Mouse (Mus musculus) forebrain, embryonic 14.5 days (tissue): ENCODE results near the gene Abi3bp. TPM values are rescaled to one million over a fixed set of nuclear protein-coding genes. Genes with fewer than 3 reads are reported as not detected.

Experiments used
- ATAC-seq: fragments of 200-750 bp; cut with Nextera tagmentation; 2 replicates; pipeline ENCODE4 v1.8.0; 2017; ENCODE audit warnings: mild to moderate bottlenecking, moderate library complexity
- DNase-seq: peaks from one replicate; pipeline ENCODE4 v3.0.0-alpha.2; 2015; ENCODE audit warnings: low spot score
- H3K27ac ChIP-seq: fragments of 300-500 bp; sonication (generic); 2 replicates; pipeline ENCODE4 v1.5.1; 2014; ENCODE audit warnings: low read depth, mild to moderate bottlenecking, control low read depth, low read length, moderate library complexity
- H3K27me3 ChIP-seq: fragments of 300-500 bp; sonication (generic); replicated peaks from 2 replicates; pipeline ENCODE4 v1.6.1; 2014; ENCODE audit warnings: low read length, control low read depth, mixed read lengths; ENCODE audit not compliant: control insufficient read depth, insufficient read depth
- H3K36me3 ChIP-seq: fragments of 300-500 bp; sonication (generic); 2 replicates; pipeline ENCODE4 v1.6.1; 2014; ENCODE audit warnings: low read length, control low read depth; ENCODE audit not compliant: control insufficient read depth, insufficient read depth
- H3K4me1 ChIP-seq: fragments of 300-500 bp; sonication (generic); 2 replicates; pipeline ENCODE4 v1.6.1; 2014; ENCODE audit warnings: antibody characterized with exemption, low read length, control low read depth; ENCODE audit not compliant: control insufficient read depth, insufficient read depth
- H3K4me2 ChIP-seq: fragments of 300-500 bp; sonication (generic); 2 replicates; pipeline ENCODE4 v1.6.1; 2014; ENCODE audit warnings: mild to moderate bottlenecking, control low read depth, low read length
- H3K4me3 ChIP-seq: fragments of 300-500 bp; sonication (generic); 2 replicates; pipeline ENCODE4 v1.5.1; 2014; ENCODE audit warnings: low read depth, low read length, control low read depth
- H3K9ac ChIP-seq: fragments of 300-500 bp; sonication (generic); 2 replicates; pipeline ENCODE4 v1.6.1; 2014; ENCODE audit warnings: mild to moderate bottlenecking, low read length, control low read depth, moderate library complexity
- H3K9me3 ChIP-seq: fragments of 300-500 bp; sonication (generic); replicated peaks from 2 replicates; pipeline ENCODE4 v1.6.1; 2016; ENCODE audit warnings: low read length, control low read depth, mixed read lengths; ENCODE audit not compliant: control insufficient read depth
- WGBS: fragments of 180-500 bp; shearing (Covaris S2); extraction: QIAGEN DNeasy Blood & Tissue Kit; methylation state at CpG from one replicate; pipeline ENCODE4 v1.1.7; 2014; 5-methylcytosine and 5-hydroxymethylcytosine counted together
- polyA plus RNA-seq: library from polyadenylated mRNA; unstranded; fragments of >200 nt; fragmentation: Nextera tagmentation; extraction: Ambion mirVana; gene quantifications from 2 replicates; pipeline ENCODE4 v1.2.1, GENCODE M21; 2014

Abi3bp gene
- polyA plus RNA-seq, 1 experiment from 2014 or later: 0.18 TPM

- Histone ChIP-seq H3K4me3 (no peak overlapping the region), H3K27ac (no peak overlapping the region), H3K9ac (no peak overlapping the region), H3K4me2 (no peak overlapping the region), H3K9me3 (no peaks in the 10 kb centered on the region), H3K36me3 (peaks cover 50% of the 10 kb centered on the region), H3K4me1 (no peaks in the 10 kb centered on the region), H3K27me3 (no peaks in the 10 kb centered on the region)
- no peak for DNase-seq
- no peak for ATAC-seq
- WGBS: 78% methylated on average over 7 of the region's 7 CpGs
Measured at GRCm38 (mm10) chr16:56690715-56691114, 213.0 kb downstream of the Abi3bp start.

DNA sequence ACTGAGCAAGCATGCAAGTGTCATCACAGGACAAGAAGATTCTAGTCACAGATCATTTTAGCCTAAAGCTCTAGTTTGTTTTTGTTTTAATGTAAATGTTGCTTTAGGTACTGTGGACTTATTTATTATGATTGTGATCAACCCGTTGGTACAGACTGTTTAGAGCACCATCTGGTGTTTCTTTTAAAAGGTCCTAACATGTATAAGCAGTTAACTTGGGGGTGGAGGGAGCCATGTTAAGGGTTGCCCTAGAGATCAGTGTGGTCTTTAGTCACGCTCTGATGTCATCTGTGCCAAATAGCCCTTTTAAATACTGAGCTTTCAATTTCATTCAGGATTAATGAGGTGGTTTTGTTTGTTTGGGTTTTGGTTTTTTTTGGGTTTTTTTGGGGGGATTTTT, 218.8 kb downstream of the Abi3bp start:
- no peaks in the 10 kb centered on the region for H3K9me3 ChIP-seq
- peaks cover 59% of the 10 kb centered on the region for H3K36me3 ChIP-seq
- H3K9ac ChIP-seq: no peak overlapping the region
- H3K4me1 ChIP-seq: no peaks in the 10 kb centered on the region
- no peak overlapping the region for H3K4me2 ChIP-seq
- no peaks in the 10 kb centered on the region for H3K27me3 ChIP-seq
- no peak overlapping the region for H3K4me3 ChIP-seq
- 66% methylated on average over 2 of the region's 2 CpGs for WGBS
- no peak overlapping the region for H3K27ac ChIP-seq
- no peak for ATAC-seq
- DNase-seq: no peak

GRCm38 (mm10) chr16:56700898-56701297, 223.2 kb downstream of the Abi3bp start:
- H3K36me3 ChIP-seq: peaks cover 54% of the 10 kb centered on the region
- WGBS: 92% methylated on average over 3 of the region's 3 CpGs
- no peak for ATAC-seq
- H3K4me1 ChIP-seq: no peaks in the 10 kb centered on the region
- H3K4me3 ChIP-seq: no peak overlapping the region
- no peak overlapping the region for H3K4me2 ChIP-seq
- no peak overlapping the region for H3K9ac ChIP-seq
- H3K27me3 ChIP-seq: no peaks in the 10 kb centered on the region
- no peaks in the 10 kb centered on the region for H3K9me3 ChIP-seq
- no peak for DNase-seq
- no peak overlapping the region for H3K27ac ChIP-seq

DNA sequence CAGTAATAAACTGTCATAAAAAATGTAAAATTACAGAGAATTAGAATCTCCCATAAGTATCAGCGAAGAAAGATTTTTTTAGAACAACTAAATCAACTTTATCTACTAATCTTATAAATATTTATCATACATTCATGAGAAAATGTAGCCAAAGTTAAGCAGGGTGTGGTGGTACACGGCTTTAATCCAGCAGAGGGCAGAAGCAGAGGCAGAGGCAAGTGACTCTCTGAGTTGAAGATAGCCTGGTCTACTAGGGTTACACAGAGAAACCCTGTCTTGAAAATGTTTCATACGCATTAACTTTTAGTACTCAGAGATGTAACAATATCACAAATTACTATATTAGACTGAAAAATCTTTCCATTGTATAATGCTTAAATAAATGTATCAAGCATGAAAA, 228.1 kb downstream of the Abi3bp start:
- H3K9me3 ChIP-seq: no peaks in the 10 kb centered on the region
- H3K4me1 ChIP-seq: no peaks in the 10 kb centered on the region
- no peak overlapping the region for H3K4me2 ChIP-seq
- no peak for DNase-seq
- H3K27ac ChIP-seq: no peak overlapping the region
- WGBS: 88% methylated on average over 3 of the region's 3 CpGs
- no peak overlapping the region for H3K9ac ChIP-seq
- no peaks in the 10 kb centered on the region for H3K27me3 ChIP-seq
- H3K4me3 ChIP-seq: no peak overlapping the region
- ATAC-seq: no peak
- peaks cover 54% of the 10 kb centered on the region for H3K36me3 ChIP-seq

DNA sequence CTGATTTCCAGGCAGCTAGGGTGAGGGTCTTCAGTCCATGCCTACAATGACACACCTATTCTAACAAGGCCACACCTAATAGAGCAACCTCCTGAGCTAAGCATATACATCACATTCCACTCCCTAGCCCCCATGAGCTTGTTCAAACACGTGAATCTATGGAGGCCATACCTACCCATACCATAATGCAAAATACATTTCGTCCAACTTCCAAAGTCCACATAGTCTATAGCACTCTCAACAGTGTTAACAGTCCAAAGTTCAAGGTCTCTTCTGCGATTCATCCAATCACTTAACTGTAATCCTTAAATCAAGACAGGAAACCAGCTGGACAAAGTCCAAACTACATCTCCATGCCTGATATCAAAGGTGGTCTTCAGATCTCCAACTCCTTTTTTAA, 232.4 kb downstream of the Abi3bp start:
- peaks cover 50% of the 10 kb centered on the region for H3K36me3 ChIP-seq
- no peak for DNase-seq
- no peak overlapping the region for H3K27ac ChIP-seq
- no peak overlapping the region for H3K4me3 ChIP-seq
- H3K4me2 ChIP-seq: no peak overlapping the region
- H3K9ac ChIP-seq: no peak overlapping the region
- ATAC-seq: no peak
- no peaks in the 10 kb centered on the region for H3K9me3 ChIP-seq
- WGBS: 97% methylated on average over 3 of the region's 3 CpGs
- no peaks in the 10 kb centered on the region; the same call in 1 of the 2 replicates for H3K4me1 ChIP-seq
- H3K27me3 ChIP-seq: no peaks in the 10 kb centered on the region

DNA sequence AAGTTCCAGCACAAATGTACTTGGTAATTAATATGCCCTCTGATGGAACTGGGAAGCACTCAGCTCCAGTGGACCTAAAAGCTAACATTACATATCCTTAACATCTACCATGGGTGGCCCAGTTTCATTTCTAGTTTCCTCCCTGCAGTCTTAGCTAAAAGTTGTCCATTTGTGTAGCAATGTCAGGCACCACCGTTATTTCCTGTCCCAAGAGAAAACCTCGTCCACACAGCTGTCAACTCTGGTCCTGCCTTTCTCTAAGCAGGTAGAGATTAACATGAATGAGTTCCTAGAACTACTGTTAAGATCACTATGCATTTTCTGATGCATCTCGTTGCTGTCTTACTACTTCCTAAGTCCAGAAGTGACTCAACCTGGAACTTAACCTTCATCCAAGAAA, 237.9 kb downstream of the Abi3bp start:
- Histone ChIP-seq H3K36me3 (peaks cover 18% of the 10 kb centered on the region), H3K27me3 (no peaks in the 10 kb centered on the region), H3K4me3 (peak overlapping the region; percentile 68; the same call in 1 of the 2 replicates), H3K4me1 (peaks cover 12% of the 10 kb centered on the region), H3K9me3 (no peaks in the 10 kb centered on the region), H3K4me2 (peak overlapping the region; percentile 64), H3K9ac (no peak overlapping the region), H3K27ac (no peak overlapping the region)
- DNase-seq (no peak), ATAC-seq (no peak)
- 77% methylated on average over 3 of the region's 3 CpGs for WGBS

GRCm38 (mm10) chr16:56716557-56717179, 239.0 kb downstream of the Abi3bp start:
- Histone ChIP-seq H3K9me3 (no peaks in the 10 kb centered on the region), H3K4me3 (peak overlapping the region; percentile 68), H3K27ac (peak overlapping the region; percentile 97), H3K36me3 (peaks cover 8% of the 10 kb centered on the region), H3K4me2 (peak overlapping the region; percentile 64), H3K4me1 (peaks cover 12% of the 10 kb centered on the region), H3K27me3 (no peaks in the 10 kb centered on the region), H3K9ac (peak overlapping the region; percentile 88)
- DNase-seq: peak; percentile 19
- under 1% methylated on average over 36 of the region's 38 CpGs for WGBS
- peak; percentile 65 for ATAC-seq

DNA sequence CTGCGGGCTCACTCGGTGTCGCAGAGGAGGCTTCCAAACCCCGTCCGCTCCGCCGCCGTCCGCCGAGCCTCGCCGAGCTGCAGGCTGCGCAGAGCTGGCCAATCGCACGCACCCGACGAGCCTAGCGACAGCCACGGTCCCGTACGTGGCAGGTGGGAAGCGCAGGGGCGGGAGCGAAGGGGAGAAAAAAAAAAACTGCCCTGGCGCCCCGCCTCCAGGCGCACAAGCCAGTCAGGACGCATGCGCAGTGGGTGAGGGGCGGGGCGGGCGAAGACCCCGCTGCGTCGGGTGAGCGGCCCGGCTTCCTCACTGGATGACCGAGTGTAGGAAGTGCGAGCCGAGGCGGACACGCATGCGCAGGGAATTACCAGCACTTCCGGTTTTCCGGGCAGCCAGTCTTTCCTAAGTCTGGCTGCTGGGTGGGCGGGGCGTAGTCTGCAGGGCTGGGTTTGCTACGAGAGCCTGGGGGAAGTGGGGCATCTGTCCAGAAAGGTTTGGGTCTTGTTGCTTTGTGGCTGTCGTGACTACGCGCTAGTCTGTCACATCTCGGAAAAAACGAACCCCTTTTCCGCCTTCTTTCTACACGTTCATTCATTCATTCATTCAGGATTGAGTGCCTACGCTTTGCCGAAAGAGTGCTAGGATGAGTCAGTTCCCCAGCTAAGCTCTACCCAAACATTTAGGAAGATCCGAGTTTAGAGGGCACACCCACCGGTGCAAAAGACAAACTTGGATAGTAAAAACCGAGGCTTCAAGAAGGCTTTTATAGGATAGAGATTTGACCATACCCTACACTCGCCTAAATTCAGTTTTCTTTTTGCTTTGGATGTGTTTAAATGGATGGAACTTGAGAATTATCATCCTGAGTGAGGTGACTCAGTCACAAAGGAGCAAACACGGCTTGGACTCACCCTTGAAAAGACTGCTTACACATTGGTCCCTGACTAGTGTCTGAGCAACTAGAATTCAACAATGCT, 239.8 kb downstream of the Abi3bp start, which contains the start of gene Tfg:
Gene Tfg (minus strand): TSS at position 227 of the 977 bp plus-strand sequence.
- Histone ChIP-seq H3K4me1 (peaks cover 12% of the 10 kb centered on the region), H3K27me3 (no peaks in the 10 kb centered on the region), H3K36me3 (peaks cover 2% of the 10 kb centered on the region; the same call in 1 of the 2 replicates), H3K27ac (peak within 1 kb of the TSS; percentile 97), H3K4me2 (peak within 1 kb of the TSS; percentile 64), H3K4me3 (peak within 1 kb of the TSS; percentile 68), H3K9me3 (no peaks in the 10 kb centered on the region), H3K9ac (peak within 1 kb of the TSS; percentile 88)
- ATAC-seq (peak; percentile 98), DNase-seq (peak; percentile 100)
- under 1% methylated on average over 59 of the region's 62 CpGs for WGBS

DNA sequence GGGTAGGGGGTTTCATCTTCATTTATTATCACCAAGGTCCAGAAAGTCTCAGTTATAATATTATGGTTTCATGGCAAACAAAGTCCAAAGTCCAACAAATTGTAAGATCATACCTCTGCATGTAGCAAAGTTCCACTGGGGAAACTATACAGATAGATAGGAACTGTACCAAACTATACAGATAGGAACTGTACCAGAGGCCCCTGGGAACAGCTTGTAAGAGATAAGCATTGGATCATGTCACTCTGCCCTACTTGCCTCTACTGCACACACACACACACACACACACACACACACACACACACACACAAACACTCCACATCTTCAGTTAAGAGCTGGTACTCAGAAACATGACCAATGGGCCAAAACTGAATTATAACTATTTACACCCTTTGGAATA, 241.4 kb downstream of the Abi3bp start:
- Histone ChIP-seq H3K4me2 (no peak overlapping the region), H3K4me1 (peaks cover 12% of the 10 kb centered on the region), H3K9me3 (no peaks in the 10 kb centered on the region), H3K27me3 (no peaks in the 10 kb centered on the region), H3K27ac (no peak overlapping the region), H3K4me3 (no peak overlapping the region), H3K36me3 (no peaks in the 10 kb centered on the region), H3K9ac (no peak overlapping the region)
- DNase-seq: no peak
- no peak for ATAC-seq
